Mouse (Mus musculus) G1E (cell line): ENCODE results near the gene Asxl1. TPM values are rescaled to one million over a fixed set of nuclear protein-coding genes. Genes with fewer than 3 reads are reported as not detected.

Experiments used
- ATAC-seq: 2 replicates; pipeline ENCODE4 v1.8.0; 2016; ENCODE audit warnings: mild to moderate bottlenecking; ENCODE audit not compliant: insufficient number of reproducible peaks, poor library complexity, low FRiP score, severe bottlenecking; ENCODE audit errors: extremely low read depth
- DNase-seq: peaks from one replicate; pipeline ENCODE4 v3.0.0; 2012; ENCODE audit warnings: low spot score
- H3K27me3 ChIP-seq: 2 replicates; pipeline ENCODE4 v1.6.1; 2012; ENCODE audit warnings: mild to moderate bottlenecking, low read length, inconsistent platforms; ENCODE audit not compliant: insufficient read depth
- H3K36me3 ChIP-seq: replicated peaks from 2 replicates; pipeline ENCODE3; 2012; ENCODE audit warnings: mild to moderate bottlenecking, inconsistent platforms
- H3K4me1 ChIP-seq: 2 replicates; pipeline ENCODE4 v1.6.1; 2012; ENCODE audit warnings: low read depth, low read length, inconsistent platforms, mixed read lengths; ENCODE audit not compliant: insufficient read depth
- H3K4me3 ChIP-seq: 2 replicates; pipeline ENCODE4 v1.5.1; 2012; ENCODE audit warnings: low read depth, mild to moderate bottlenecking, inconsistent platforms, low read length, moderate library complexity, mixed read lengths
- H3K9me3 ChIP-seq: replicated peaks from 2 replicates; pipeline ENCODE4 v1.6.1; 2012; ENCODE audit warnings: inconsistent platforms
- CTCF ChIP-seq: IDR thresholded peaks from 2 replicates; pipeline ENCODE4 v1.5.1; 2012; ENCODE audit warnings: low read depth, low read length, inconsistent platforms, mixed read lengths
- GATA1 ChIP-seq: IDR thresholded peaks from 2 replicates; pipeline ENCODE4 v1.6.1; 2012; ENCODE audit warnings: borderline replicate concordance, low read length, inconsistent platforms, mixed read lengths
- GATA2 ChIP-seq: IDR thresholded peaks from 2 replicates; pipeline ENCODE4 v1.6.1; 2012; ENCODE audit warnings: low read depth, low read length, inconsistent platforms, borderline replicate concordance
- POLR2AphosphoS5 ChIP-seq: IDR thresholded peaks from 2 replicates; pipeline ENCODE4 v1.6.1; 2012; ENCODE audit warnings: low read depth, low read length, inconsistent platforms; ENCODE audit not compliant: insufficient replicate concordance
- TAL1 ChIP-seq: conservative IDR thresholded peaks from 2 replicates; pipeline ENCODE4 v1.6.1; 2012; ENCODE audit warnings: low read depth, low read length, inconsistent platforms, mixed read lengths
- polyA plus RNA-seq: library from polyadenylated mRNA; stranded (reverse); fragments of >175 nt; gene quantifications from 2 replicates; pipeline ENCODE4 v1.2.3, GENCODE M21; 2012
- total RNA-seq, 2 experiments: library from RNA; stranded (forward) in 1 of 2; stranded (reverse) in 1 of 2; fragments of 200-1000 nt in 1 of 2; fragments of >200 nt in 1 of 2; fragmentation: Nextera tagmentation in 1 of 2; gene quantifications; 2 replicates each; pipeline ENCODE4 v1.2.3; 2014 to 2017

Asxl1 gene
- total and polyA plus RNA-seq, 3 experiments: 16.8 to 54.3 (median 50.0) TPM

DNA sequence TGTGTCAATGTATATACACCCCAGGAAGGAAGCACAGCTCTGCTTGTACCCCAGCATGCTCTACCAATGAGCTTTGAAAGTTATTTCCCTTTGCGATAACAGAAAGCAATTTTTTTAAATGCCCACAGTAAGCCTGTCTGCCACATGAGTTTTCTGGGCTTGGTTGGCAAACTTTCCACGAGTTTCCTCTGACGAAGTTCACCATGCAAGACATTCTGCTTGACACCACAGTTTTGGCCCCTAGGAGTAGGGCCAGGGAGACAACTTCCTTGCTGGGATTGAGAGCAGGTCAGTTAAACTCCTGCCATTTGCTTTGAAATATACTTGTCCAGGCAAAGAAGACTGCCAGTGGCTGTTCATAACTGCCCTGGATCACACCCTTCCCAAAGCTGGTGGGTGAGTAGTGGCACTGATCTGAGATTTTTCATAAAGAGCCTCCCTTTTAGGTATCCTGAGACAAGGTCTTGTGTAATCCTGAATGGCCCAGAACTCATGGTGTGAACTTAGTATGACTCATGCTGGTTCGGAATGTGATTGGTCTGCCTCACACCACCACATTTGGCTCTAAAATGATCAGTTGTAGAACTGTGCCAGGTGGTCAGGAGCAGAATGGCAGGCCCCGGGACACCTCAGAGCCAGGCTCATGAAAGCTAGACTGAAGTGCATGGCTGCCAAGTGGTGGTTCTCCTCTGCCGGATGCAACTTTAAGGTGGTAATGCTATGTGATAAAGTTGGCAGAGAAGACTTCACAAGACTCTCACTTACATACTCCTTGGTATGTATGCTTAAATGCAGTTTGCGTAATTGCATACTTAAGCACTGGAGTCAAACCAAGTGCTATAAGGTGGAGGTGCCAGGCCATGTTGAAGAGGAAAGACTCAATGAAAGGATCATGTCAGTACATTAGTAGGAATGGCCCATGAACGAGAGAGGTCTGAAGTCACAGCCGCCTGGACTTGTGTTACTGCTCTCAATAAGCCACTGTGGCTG is 7.0 kb upstream of the Asxl1 start:
- Histone ChIP-seq H3K9me3 (no peaks in the 10 kb centered on the region), H3K27me3 (no peaks in the 10 kb centered on the region), H3K36me3 (peaks cover 27% of the 10 kb centered on the region), H3K4me1 (peaks cover 23% of the 10 kb centered on the region), H3K4me3 (no peak overlapping the region)
- ATAC-seq: no peak
- no peak for TF ChIP-seq POLR2AphosphoS5
- no peak for TF ChIP-seq CTCF
- no peak for TF ChIP-seq GATA1
- no peak for TF ChIP-seq TAL1
- TF ChIP-seq GATA2: no peak
- no peak for DNase-seq

DNA sequence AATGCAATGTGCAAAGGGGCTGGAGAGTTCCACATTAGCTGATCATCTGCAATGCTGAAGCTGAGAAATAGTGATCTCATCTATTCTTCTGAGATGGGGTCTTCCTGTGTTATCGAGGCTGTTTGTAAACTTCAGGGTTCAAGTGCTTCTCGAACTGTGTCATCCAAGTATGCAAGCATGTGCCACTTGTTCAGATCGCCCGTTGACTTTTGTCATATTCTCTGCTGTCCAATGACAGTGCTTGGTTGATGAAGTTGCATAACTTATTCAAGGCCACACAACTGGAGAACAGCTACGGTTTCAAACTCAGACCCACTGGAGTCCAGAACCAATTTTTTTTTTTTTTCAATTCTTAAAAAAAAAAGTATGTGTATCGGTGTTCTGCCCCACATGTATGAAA is 3.5 kb upstream of the Asxl1 start:
- no peaks in the 10 kb centered on the region for H3K9me3 ChIP-seq
- no peaks in the 10 kb centered on the region for H3K27me3 ChIP-seq
- no peak overlapping the region for H3K4me3 ChIP-seq
- ATAC-seq (no peak), DNase-seq (no peak)
- H3K36me3 ChIP-seq: peaks cover 22% of the 10 kb centered on the region
- TF ChIP-seq POLR2AphosphoS5: no peak
- no peak for TF ChIP-seq GATA1
- no peak for TF ChIP-seq TAL1
- TF ChIP-seq GATA2: no peak
- TF ChIP-seq CTCF: no peak
- H3K4me1 ChIP-seq: peaks cover 34% of the 10 kb centered on the region

DNA sequence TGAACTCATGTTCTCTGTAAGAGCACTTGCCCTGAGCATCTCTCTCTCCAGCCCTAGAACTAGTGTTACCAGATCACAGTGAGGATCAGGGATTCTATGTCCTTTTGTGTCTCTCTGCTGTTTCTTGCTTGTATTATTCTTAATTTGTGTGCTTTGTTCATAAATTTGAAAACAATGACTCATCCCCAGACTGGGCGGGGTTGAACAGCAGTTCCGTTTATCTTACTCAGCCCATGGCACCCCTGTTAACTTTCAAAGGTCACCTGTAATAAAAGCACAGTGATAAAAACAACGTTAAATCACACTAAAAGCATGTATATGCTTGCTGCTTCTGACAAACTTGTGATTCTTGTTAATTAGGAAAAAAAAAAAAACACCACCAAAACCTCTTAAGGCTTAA is 3.0 kb upstream of the Asxl1 start:
- Histone ChIP-seq H3K27me3 (no peaks in the 10 kb centered on the region), H3K4me1 (peaks cover 34% of the 10 kb centered on the region), H3K36me3 (peaks cover 22% of the 10 kb centered on the region), H3K4me3 (no peak overlapping the region), H3K9me3 (no peaks in the 10 kb centered on the region)
- DNase-seq (peak; percentile 25), ATAC-seq (no peak)
- TF ChIP-seq POLR2AphosphoS5: no peak
- no peak for TF ChIP-seq CTCF
- TF ChIP-seq TAL1: no peak
- TF ChIP-seq GATA2: no peak
- TF ChIP-seq GATA1: no peak

DNA sequence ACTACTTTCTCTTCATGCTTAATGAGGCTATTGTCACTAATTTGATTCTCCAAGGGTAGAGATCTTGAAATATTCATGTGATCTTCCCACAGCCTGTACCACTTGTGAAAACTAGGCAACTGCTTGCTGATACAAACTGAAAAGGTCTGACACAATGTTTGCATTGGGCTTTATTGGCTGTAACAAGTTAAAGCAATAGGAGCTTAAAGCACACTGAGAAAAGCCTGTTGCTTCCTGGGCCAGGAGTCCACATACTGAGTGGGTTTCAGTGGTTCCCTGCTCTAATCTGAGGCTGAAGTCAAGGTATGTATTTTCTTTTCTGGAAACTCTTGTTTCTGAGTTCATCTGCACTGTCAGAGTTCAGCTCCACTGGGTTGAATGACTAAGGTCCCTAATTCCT is 2.4 kb upstream of the Asxl1 start:
- no peaks in the 10 kb centered on the region for H3K9me3 ChIP-seq
- ATAC-seq (no peak), DNase-seq (no peak)
- peaks cover 22% of the 10 kb centered on the region for H3K36me3 ChIP-seq
- H3K27me3 ChIP-seq: no peaks in the 10 kb centered on the region
- no peak for TF ChIP-seq GATA1
- TF ChIP-seq POLR2AphosphoS5: no peak
- no peak for TF ChIP-seq TAL1
- no peak for TF ChIP-seq CTCF
- TF ChIP-seq GATA2: no peak
- H3K4me3 ChIP-seq: no peak overlapping the region
- peaks cover 34% of the 10 kb centered on the region for H3K4me1 ChIP-seq

DNA sequence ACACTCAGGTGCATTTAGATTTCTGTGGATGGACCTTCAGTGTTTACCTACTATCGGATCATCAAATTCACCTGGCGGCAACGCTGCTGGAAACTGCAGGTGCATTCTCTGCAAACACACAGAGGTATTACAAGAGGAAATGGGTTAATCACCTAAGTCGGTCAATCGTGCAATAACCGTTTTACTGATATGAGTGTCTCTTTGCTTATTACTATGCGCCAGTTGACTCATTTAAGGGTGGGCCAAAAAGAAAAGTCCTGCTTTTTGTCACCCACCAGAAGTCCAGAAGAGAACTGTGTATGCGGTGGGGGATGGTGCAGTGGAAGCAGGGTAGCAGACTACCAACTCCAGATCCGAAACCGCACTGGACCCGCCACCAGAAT is 567 bp upstream of the Asxl1 start:
- ATAC-seq (no peak), DNase-seq (no peak)
- no peaks in the 10 kb centered on the region for H3K27me3 ChIP-seq
- no peak for TF ChIP-seq TAL1
- TF ChIP-seq GATA2: no peak
- no peak for TF ChIP-seq POLR2AphosphoS5
- TF ChIP-seq CTCF: no peak
- TF ChIP-seq GATA1: no peak
- H3K4me3 ChIP-seq: peak overlapping the region; percentile 93
- peaks cover 47% of the 10 kb centered on the region for H3K4me1 ChIP-seq
- peaks cover 25% of the 10 kb centered on the region for H3K36me3 ChIP-seq
- H3K9me3 ChIP-seq: no peaks in the 10 kb centered on the region

DNA sequence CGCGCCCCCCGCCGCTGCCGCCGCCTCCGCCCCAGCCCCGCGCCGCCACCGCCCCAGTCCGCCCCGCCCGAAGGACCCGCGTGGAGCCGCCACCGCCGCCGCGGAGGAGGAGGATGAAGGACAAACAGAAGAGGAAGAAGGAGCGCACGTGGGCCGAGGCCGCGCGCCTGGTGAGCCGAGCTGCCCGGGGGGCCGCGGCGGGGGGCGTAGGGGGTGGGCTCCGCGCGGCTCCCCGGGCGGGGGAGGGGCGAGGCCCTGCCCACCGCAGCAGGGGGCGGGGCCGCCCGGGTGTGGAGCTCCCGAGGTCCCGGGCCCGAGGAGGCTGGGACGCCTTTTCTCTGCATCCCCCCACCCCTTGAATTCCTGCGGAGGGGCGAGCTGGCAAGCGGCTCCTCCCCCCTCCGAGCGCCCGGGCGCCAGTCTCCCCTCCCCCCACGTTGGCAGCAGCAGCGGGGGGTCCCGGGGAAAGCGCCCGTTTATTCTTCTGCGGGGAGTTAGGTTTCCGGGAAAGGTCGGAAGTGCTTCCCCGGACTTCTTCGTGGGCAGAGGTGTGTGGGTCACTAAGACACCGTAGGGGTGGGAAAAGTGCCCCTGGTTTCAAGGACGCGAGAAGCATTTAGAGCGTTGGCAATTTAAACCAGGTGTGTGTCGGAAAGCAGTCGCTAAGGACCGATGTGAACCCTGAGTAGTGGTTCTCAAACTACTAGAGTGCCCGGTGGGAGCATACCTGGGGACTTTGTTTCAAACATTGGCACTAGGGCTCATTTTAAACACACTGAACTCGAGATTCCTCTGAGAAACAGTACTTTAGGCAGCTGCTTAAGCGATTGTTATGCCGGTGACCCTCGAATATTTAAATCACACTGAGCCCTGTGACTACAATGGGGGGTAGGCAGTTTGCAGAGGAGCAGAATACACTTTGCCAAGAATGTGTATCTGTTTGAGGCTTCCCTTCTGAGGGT is 873 bp downstream of the Asxl1 start:
- TF ChIP-seq CTCF (no peak), TAL1 (no peak), GATA1 (no peak), POLR2AphosphoS5 (no peak), GATA2 (no peak)
- no peaks in the 10 kb centered on the region for H3K27me3 ChIP-seq
- H3K9me3 ChIP-seq: no peaks in the 10 kb centered on the region
- peaks cover 20% of the 10 kb centered on the region for H3K36me3 ChIP-seq
- ATAC-seq (no peak), DNase-seq (peak; percentile 73)
- H3K4me3 ChIP-seq: peak overlapping the region; percentile 93
- peaks cover 61% of the 10 kb centered on the region for H3K4me1 ChIP-seq
